Mouse (Mus musculus) kidney, postnatal 25 days (tissue): Measurements from ENCODE around the gene Cavin4.
A peak's percentile ranks its signal among the peaks of the same experiment; 100 is the strongest.
"Not testable (repeated sequence)": the region's sequence is repeated elsewhere in the genome, so short reads cannot be mapped to it uniquely, and the experiment has no call there.

ENCODE experiments used
- DNase-seq, 2 experiments: peaks; one replicate each; pipeline ENCODE4 v3.0.0; 2021; ENCODE audit warnings: mixed read lengths in 2 of 2

Cavin4 gene

GRCm38 (mm10) chr4:48674412-48674811, 11.1 kb downstream of the Cavin4 start:
- no peak for DNase-seq

- DNase-seq = no peak
Observed at GRCm38 (mm10) chr4:48676570-48677185, 13.4 kb downstream of the Cavin4 start.

GRCm38 (mm10) chr4:48677276-48677675, 14.0 kb downstream of the Cavin4 start:
- no peak for DNase-seq

- DNase-seq = no peak
Observed at GRCm38 (mm10) chr4:48677812-48678211, 14.5 kb downstream of the Cavin4 start.

- DNase-seq = no peak
Observed at GRCm38 (mm10) chr4:48678793-48679192, 15.5 kb downstream of the Cavin4 start.

GRCm38 (mm10) chr4:48679728-48680127, 16.4 kb downstream of the Cavin4 start:
- not testable (repeated sequence) for DNase-seq

- DNase-seq = no peak
Observed at GRCm38 (mm10) chr4:48680214-48680613, 16.9 kb downstream of the Cavin4 start.

- peak in 1 of 2 experiments; percentile 64 for DNase-seq
Observed at GRCm38 (mm10) chr4:48680648-48681343, 17.5 kb downstream of the Cavin4 start.

- DNase-seq = no peak
Observed at GRCm38 (mm10) chr4:48683126-48683525, 19.8 kb downstream of the Cavin4 start.

GRCm38 (mm10) chr4:48683633-48684209, 20.4 kb downstream of the Cavin4 start:
- not testable (repeated sequence) for DNase-seq

GRCm38 (mm10) chr4:48684593-48685187, 21.4 kb downstream of the Cavin4 start:
- DNase-seq = no peak

- DNase-seq = peak in 1 of 2 experiments; percentile 10
Observed at GRCm38 (mm10) chr4:48688148-48688547, 24.8 kb downstream of the Cavin4 start.

- DNase-seq = peak; percentile 31
Observed at GRCm38 (mm10) chr4:48690640-48691039, 27.3 kb downstream of the Cavin4 start.

- DNase-seq = peak; percentile 48 to 58
Observed at GRCm38 (mm10) chr4:48691793-48692437, 28.6 kb downstream of the Cavin4 start.

GRCm38 (mm10) chr4:48692736-48693292, 29.5 kb downstream of the Cavin4 start:
- no peak for DNase-seq

- DNase-seq = no peak
Observed at GRCm38 (mm10) chr4:48696706-48697105, 33.4 kb downstream of the Cavin4 start.

GRCm38 (mm10) chr4:48697302-48697701, 34.0 kb downstream of the Cavin4 start:
- DNase-seq = no peak

- no peak for DNase-seq
Observed at GRCm38 (mm10) chr4:48715865-48716650, 52.7 kb downstream of the Cavin4 start.

GRCm38 (mm10) chr4:48716817-48717216, 53.5 kb downstream of the Cavin4 start:
- no peak for DNase-seq
